Mouse (Mus musculus): ENCODE results near the gene Irak4. TPM values are rescaled to one million over a fixed set of nuclear protein-coding genes. Genes with fewer than 3 reads are reported as not detected.
A peak's percentile ranks its signal among the peaks of the same experiment; 100 is the strongest.

Gene Irak4
- 4.5 TPM in 2 replicates for polyA plus RNA-seq (2015; fragmentation: Nextera tagmentation; extraction: Ambion mirVana)

GRCm38 (mm10) chr15:94543409-94544051 is at the start of gene Irak4, which contains the start of gene Pus7l:
Gene Irak4 (plus strand): TSS chr15:94543643.
Gene Pus7l (minus strand): TSS chr15:94543547.
- under 1% methylated on average over 45 of the region's 45 CpGs for WGBS (ENCODE audit: insufficient replicate concordance)
- Histone ChIP-seq H3K27me3 (ENCODE audit: control insufficient read depth, insufficient read depth, low read depth, low read length) (no peaks in the 10 kb centered on the region), H3K27ac (ENCODE audit: low read length) (peak within 1 kb of the TSS; percentile 77), H3K4me1 (ENCODE audit: control insufficient read depth, low read depth, low read length) (peaks cover 9% of the 10 kb centered on the region), H3K9me3 (replicated peaks; ENCODE audit: control insufficient read depth, low read length) (no peaks in the 10 kb centered on the region), H3K9ac (ENCODE audit: low read depth, low read length) (peak within 1 kb of the TSS; percentile 78), H3K4me3 (ENCODE audit: low read depth, low read length) (peak within 1 kb of the TSS; percentile 84), H3K36me3 (ENCODE audit: control insufficient read depth, insufficient read depth) (no peaks in the 10 kb centered on the region), H3K4me2 (ENCODE audit: low read depth, low read length) (peak within 1 kb of the TSS; percentile 85)
- peak; percentile 99 for ATAC-seq (ENCODE audit: low read depth)

DNA sequence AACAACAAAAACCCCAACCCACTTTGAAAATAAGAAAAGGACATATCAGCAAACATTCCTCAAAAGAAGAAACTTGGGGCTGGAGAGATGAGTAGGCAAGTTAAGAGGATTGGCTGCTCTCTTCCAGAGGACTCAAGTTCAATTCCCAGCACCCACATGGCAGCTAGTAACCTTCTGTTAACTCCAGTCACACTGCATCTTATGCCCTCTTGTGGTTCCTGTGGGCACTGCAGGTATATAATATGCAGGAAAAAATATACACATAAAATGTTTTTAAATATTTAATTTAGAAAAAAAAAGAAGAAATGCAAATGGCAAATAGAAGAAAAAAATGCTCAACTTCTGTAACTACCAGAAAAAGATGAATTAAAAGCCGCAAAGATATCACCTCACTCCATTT is 49.0 kb upstream of the Irak4 start:
- no peak overlapping the region for H3K4me2 ChIP-seq (ENCODE audit: low read depth, low read length)
- WGBS (ENCODE audit: insufficient replicate concordance): 84% methylated on average over 1 of the region's 1 CpGs
- H3K36me3 ChIP-seq (ENCODE audit: control insufficient read depth, insufficient read depth): no peaks in the 10 kb centered on the region
- H3K27ac ChIP-seq (ENCODE audit: low read length): no peak overlapping the region
- no peaks in the 10 kb centered on the region for H3K27me3 ChIP-seq (ENCODE audit: control insufficient read depth, insufficient read depth, low read depth, low read length)
- H3K9me3 ChIP-seq (replicated peaks; ENCODE audit: control insufficient read depth, low read length): no peaks in the 10 kb centered on the region
- no peak overlapping the region for H3K9ac ChIP-seq (ENCODE audit: low read depth, low read length)
- no peaks in the 10 kb centered on the region for H3K4me1 ChIP-seq (ENCODE audit: control insufficient read depth, low read depth, low read length)
- ATAC-seq (ENCODE audit: low read depth): no peak
- no peak overlapping the region for H3K4me3 ChIP-seq (ENCODE audit: low read depth, low read length)

GRCm38 (mm10) chr15:94495936-94496335 is 47.5 kb upstream of the Irak4 start:
- Histone ChIP-seq H3K4me2 (ENCODE audit: low read depth, low read length) (no peak overlapping the region), H3K27me3 (ENCODE audit: control insufficient read depth, insufficient read depth, low read depth, low read length) (no peaks in the 10 kb centered on the region), H3K4me3 (ENCODE audit: low read depth, low read length) (no peak overlapping the region), H3K9ac (ENCODE audit: low read depth, low read length) (no peak overlapping the region), H3K4me1 (ENCODE audit: control insufficient read depth, low read depth, low read length) (no peaks in the 10 kb centered on the region), H3K36me3 (ENCODE audit: control insufficient read depth, insufficient read depth) (no peaks in the 10 kb centered on the region), H3K9me3 (replicated peaks; ENCODE audit: control insufficient read depth, low read length) (no peaks in the 10 kb centered on the region), H3K27ac (ENCODE audit: low read length) (no peak overlapping the region)
- WGBS (ENCODE audit: insufficient replicate concordance): 62% methylated on average over 10 of the region's 10 CpGs
- no peak for ATAC-seq (ENCODE audit: low read depth)

DNA sequence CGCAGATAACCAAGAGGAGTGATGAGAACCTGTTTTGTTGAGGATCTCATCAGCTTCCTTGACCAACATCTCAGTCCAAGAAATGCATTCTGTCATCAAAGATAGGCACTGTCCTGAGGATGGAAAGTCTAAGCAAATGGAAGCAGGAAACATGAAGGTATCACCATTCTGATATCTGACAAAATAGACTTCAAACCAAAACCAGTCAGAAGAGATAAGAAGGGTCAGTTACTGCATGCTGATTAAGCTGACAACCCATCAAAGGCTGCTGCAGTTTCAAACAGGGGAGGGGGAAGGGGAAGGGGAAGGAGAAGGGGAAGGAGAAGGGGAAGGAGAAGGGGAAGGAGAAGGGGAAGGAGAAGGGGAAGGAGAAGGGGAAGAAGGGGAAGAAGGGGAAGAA is 44.2 kb upstream of the Irak4 start:
- H3K4me2 ChIP-seq (ENCODE audit: low read depth, low read length): no peak overlapping the region
- ATAC-seq (ENCODE audit: low read depth): no peak
- 50% methylated on average over 1 of the region's 1 CpGs for WGBS (ENCODE audit: insufficient replicate concordance)
- no peaks in the 10 kb centered on the region for H3K4me1 ChIP-seq (ENCODE audit: control insufficient read depth, low read depth, low read length)
- no peaks in the 10 kb centered on the region for H3K27me3 ChIP-seq (ENCODE audit: control insufficient read depth, insufficient read depth, low read depth, low read length)
- no peak overlapping the region for H3K27ac ChIP-seq (ENCODE audit: low read length)
- H3K9me3 ChIP-seq (replicated peaks; ENCODE audit: control insufficient read depth, low read length): no peaks in the 10 kb centered on the region
- no peaks in the 10 kb centered on the region for H3K36me3 ChIP-seq (ENCODE audit: control insufficient read depth, insufficient read depth)
- no peak overlapping the region for H3K9ac ChIP-seq (ENCODE audit: low read depth, low read length)
- H3K4me3 ChIP-seq (ENCODE audit: low read depth, low read length): no peak overlapping the region

- Histone ChIP-seq H3K9me3 (replicated peaks; ENCODE audit: control insufficient read depth, low read length) (no peaks in the 10 kb centered on the region), H3K36me3 (ENCODE audit: control insufficient read depth, insufficient read depth) (no peaks in the 10 kb centered on the region), H3K9ac (ENCODE audit: low read depth, low read length) (no peak overlapping the region), H3K27me3 (ENCODE audit: control insufficient read depth, insufficient read depth, low read depth, low read length) (no peaks in the 10 kb centered on the region), H3K4me3 (ENCODE audit: low read depth, low read length) (no peak overlapping the region), H3K27ac (ENCODE audit: low read length) (no peak overlapping the region), H3K4me1 (ENCODE audit: control insufficient read depth, low read depth, low read length) (no peaks in the 10 kb centered on the region), H3K4me2 (ENCODE audit: low read depth, low read length) (no peak overlapping the region)
- 61% methylated on average over 12 of the region's 12 CpGs for WGBS (ENCODE audit: insufficient replicate concordance)
- no peak for ATAC-seq (ENCODE audit: low read depth)
Observed at GRCm38 (mm10) chr15:94503451-94504215, 39.8 kb upstream of the Irak4 start.

DNA sequence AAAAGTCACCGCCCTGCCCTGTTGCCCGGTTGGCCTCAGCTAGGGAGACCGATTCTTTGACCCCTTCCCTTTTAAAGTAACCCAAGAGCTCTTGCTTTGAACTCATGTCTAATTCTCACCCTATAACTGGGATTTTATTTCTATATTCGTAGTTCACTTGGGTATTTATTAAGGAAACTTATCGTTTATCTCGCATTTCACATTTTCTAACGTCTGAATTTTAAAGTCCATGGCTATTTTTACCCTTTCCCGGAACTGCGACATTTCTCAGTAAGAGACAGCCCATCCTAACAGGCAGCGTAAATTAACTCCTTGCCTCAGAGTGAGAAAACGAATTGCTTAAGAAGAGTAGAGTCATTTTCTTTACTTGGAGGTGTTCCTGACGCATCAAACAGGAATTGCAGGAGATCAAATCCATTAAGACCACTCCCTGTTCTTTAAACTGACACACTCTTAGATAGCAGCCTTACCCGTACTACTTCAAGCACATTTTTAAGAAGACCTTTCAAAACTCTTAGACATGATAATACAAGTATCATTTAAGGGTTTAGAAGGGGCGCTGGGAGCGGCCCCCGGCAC is 25.4 kb upstream of the Irak4 start:
- no peaks in the 10 kb centered on the region for H3K9me3 ChIP-seq (replicated peaks; ENCODE audit: control insufficient read depth, low read length)
- H3K9ac ChIP-seq (ENCODE audit: low read depth, low read length): no peak overlapping the region
- H3K27me3 ChIP-seq (ENCODE audit: control insufficient read depth, insufficient read depth, low read depth, low read length): no peaks in the 10 kb centered on the region
- ATAC-seq (ENCODE audit: low read depth): no peak
- H3K4me3 ChIP-seq (ENCODE audit: low read depth, low read length): no peak overlapping the region
- H3K4me1 ChIP-seq (ENCODE audit: control insufficient read depth, low read depth, low read length): no peaks in the 10 kb centered on the region
- no peak overlapping the region for H3K27ac ChIP-seq (ENCODE audit: low read length)
- H3K36me3 ChIP-seq (ENCODE audit: control insufficient read depth, insufficient read depth): no peaks in the 10 kb centered on the region
- H3K4me2 ChIP-seq (ENCODE audit: low read depth, low read length): no peak overlapping the region
- 55% methylated on average over 16 of the region's 16 CpGs for WGBS (ENCODE audit: insufficient replicate concordance)

DNA sequence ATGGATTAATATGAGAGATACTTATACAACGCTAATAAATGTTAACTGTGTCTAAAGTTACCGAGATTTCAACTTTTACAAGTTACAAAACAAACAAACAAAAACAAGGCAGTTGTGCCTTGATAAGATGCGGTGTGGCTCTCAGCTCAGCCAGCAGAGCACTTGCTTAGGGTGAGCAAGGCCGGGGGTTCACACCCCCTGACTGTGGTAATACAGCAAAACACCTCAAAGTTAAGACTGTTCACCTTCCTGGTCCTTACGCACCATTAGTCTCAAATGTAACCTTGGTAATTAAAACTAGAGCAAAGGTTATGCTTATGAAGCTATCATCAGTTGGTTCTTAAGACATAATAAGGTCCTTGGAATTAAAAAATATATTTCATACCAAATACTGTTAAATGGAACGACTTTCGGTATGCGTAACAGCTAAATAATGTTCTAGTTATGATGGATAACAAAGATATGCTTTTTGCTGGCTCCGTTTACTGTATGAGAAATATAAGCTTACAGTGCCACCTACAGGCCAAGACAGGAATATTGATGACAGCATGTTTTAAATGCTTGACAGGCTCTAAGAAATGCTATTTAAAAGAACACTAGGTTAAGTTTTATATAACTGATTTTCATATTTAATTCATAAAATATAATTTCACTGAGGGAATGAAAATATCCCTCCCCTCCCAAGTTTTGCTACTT is 23.1 kb upstream of the Irak4 start:
- ATAC-seq (ENCODE audit: low read depth): no peak

GRCm38 (mm10) chr15:94520959-94521358 is 22.5 kb upstream of the Irak4 start:
- no peak for ATAC-seq (ENCODE audit: low read depth)
- Histone ChIP-seq H3K27me3 (ENCODE audit: control insufficient read depth, insufficient read depth, low read depth, low read length) (no peaks in the 10 kb centered on the region), H3K4me2 (ENCODE audit: low read depth, low read length) (no peak overlapping the region), H3K36me3 (ENCODE audit: control insufficient read depth, insufficient read depth) (no peaks in the 10 kb centered on the region), H3K9ac (ENCODE audit: low read depth, low read length) (no peak overlapping the region), H3K4me3 (ENCODE audit: low read depth, low read length) (no peak overlapping the region), H3K4me1 (ENCODE audit: control insufficient read depth, low read depth, low read length) (no peaks in the 10 kb centered on the region), H3K9me3 (replicated peaks; ENCODE audit: control insufficient read depth, low read length) (no peaks in the 10 kb centered on the region), H3K27ac (ENCODE audit: low read length) (no peak overlapping the region)
- 65% methylated on average over 5 of the region's 5 CpGs for WGBS (ENCODE audit: insufficient replicate concordance)

More for the DNA sequence above, 23.1 kb upstream of the Irak4 start:
- 36% methylated on average over 9 of the region's 9 CpGs for WGBS (ENCODE audit: insufficient replicate concordance)
- H3K27me3 ChIP-seq (ENCODE audit: control insufficient read depth, insufficient read depth, low read depth, low read length): no peaks in the 10 kb centered on the region
- H3K36me3 ChIP-seq (ENCODE audit: control insufficient read depth, insufficient read depth): no peaks in the 10 kb centered on the region
- no peak overlapping the region for H3K4me3 ChIP-seq (ENCODE audit: low read depth, low read length)
- no peaks in the 10 kb centered on the region for H3K9me3 ChIP-seq (replicated peaks; ENCODE audit: control insufficient read depth, low read length)
- H3K4me1 ChIP-seq (ENCODE audit: control insufficient read depth, low read depth, low read length): no peaks in the 10 kb centered on the region
- H3K27ac ChIP-seq (ENCODE audit: low read length): no peak overlapping the region
- no peak overlapping the region for H3K9ac ChIP-seq (ENCODE audit: low read depth, low read length)
- H3K4me2 ChIP-seq (ENCODE audit: low read depth, low read length): no peak overlapping the region
